Mouse (Mus musculus): ENCODE measurements around the gene Ntan1. TPM values are rescaled to one million over a fixed set of nuclear protein-coding genes. Genes with fewer than 3 reads are reported as not detected.
"Not testable (repeated sequence)": the region's sequence is repeated elsewhere in the genome, so short reads cannot be mapped to it uniquely, and the experiment has no call there.

Ntan1 gene
- polyA plus RNA-seq, 1 experiment from 2014 or later = 163 TPM

DNA sequence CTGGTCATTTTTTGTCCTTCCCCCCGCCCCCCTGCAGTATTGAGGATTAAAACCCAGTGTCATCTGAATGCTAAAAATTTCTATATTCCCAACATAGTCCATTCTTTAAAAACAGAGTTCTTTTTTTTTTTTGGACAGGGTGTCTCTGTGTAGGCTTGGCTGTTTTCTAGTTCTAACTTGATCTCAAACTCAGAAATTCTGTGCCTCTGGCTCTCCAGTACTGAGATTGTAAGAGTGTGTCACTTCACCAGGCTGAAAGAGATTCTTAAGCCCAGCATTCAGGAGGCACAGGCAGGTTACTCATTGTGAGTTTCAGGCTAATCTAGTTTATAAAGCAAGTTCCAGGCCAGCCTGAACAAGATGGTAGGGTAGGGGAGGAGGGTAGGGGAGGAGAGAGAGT, 28.0 kb downstream of the Ntan1 start:
- Histone ChIP-seq H3K36me3 (ENCODE audit: control insufficient read depth, insufficient read depth, low read length) (peaks cover 32% of the 10 kb centered on the region; the same call in 1 of the 2 replicates), H3K9ac (ENCODE audit: low read length) (no peak overlapping the region), H3K27me3 (ENCODE audit: control insufficient read depth, insufficient read depth, low read length) (no peaks in the 10 kb centered on the region), H3K4me2 (ENCODE audit: low read depth, low read length) (no peak overlapping the region), H3K9me3 (replicated peaks; ENCODE audit: control insufficient read depth, low read length) (no peaks in the 10 kb centered on the region), H3K27ac (ENCODE audit: low read length) (no peak overlapping the region), H3K4me1 (ENCODE audit: control insufficient read depth, insufficient read depth, low read length) (no peaks in the 10 kb centered on the region), H3K4me3 (replicated peaks; ENCODE audit: low read length) (no peak overlapping the region)
- ATAC-seq (ENCODE audit: insufficient read depth, low FRiP score) = no peak
- 88% methylated on average over 1 of the region's 1 CpGs for WGBS

GRCm38 (mm10) chr16:13848310-13848709, 29.7 kb downstream of the Ntan1 start:
- H3K4me1 ChIP-seq (ENCODE audit: control insufficient read depth, insufficient read depth, low read length) = no peaks in the 10 kb centered on the region
- 62% methylated on average over 2 of the region's 2 CpGs for WGBS
- no peak overlapping the region for H3K9ac ChIP-seq (ENCODE audit: low read length)
- ATAC-seq (ENCODE audit: insufficient read depth, low FRiP score) = no peak
- peaks cover 23% of the 10 kb centered on the region; the same call in 1 of the 2 replicates for H3K36me3 ChIP-seq (ENCODE audit: control insufficient read depth, insufficient read depth, low read length)
- no peaks in the 10 kb centered on the region for H3K27me3 ChIP-seq (ENCODE audit: control insufficient read depth, insufficient read depth, low read length)
- no peak overlapping the region for H3K4me2 ChIP-seq (ENCODE audit: low read depth, low read length)
- H3K4me3 ChIP-seq (replicated peaks; ENCODE audit: low read length) = no peak overlapping the region
- no peaks in the 10 kb centered on the region for H3K9me3 ChIP-seq (replicated peaks; ENCODE audit: control insufficient read depth, low read length)
- no peak overlapping the region for H3K27ac ChIP-seq (ENCODE audit: low read length)

DNA sequence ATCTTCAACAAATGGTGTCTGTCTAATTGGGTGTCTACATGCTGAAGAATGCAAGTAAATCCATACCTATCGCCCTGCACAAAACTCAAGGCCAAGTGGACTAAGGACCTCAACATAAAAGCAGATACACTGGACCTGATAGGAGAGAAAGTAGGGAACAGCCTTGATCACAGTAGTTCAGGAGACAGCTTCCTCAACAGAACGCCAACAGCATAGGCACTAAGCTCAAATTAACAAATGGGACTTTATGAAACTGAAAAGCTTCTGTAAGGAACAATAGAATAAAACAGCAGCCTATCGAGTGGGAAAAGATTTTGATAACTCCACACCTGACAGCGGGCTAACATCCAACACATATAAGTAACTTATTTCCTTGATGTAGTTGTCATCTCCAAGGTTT, 32.8 kb downstream of the Ntan1 start:
- Histone ChIP-seq H3K9me3 (replicated peaks; ENCODE audit: control insufficient read depth, low read length) (no peaks in the 10 kb centered on the region), H3K4me2 (ENCODE audit: low read depth, low read length) (no peak overlapping the region), H3K27ac (ENCODE audit: low read length) (no peak overlapping the region), H3K4me3 (replicated peaks; ENCODE audit: low read length) (no peak overlapping the region), H3K27me3 (ENCODE audit: control insufficient read depth, insufficient read depth, low read length) (no peaks in the 10 kb centered on the region), H3K4me1 (ENCODE audit: control insufficient read depth, insufficient read depth, low read length) (no peaks in the 10 kb centered on the region), H3K36me3 (ENCODE audit: control insufficient read depth, insufficient read depth, low read length) (peaks cover 13% of the 10 kb centered on the region), H3K9ac (ENCODE audit: low read length) (no peak overlapping the region)
- no peak for ATAC-seq (ENCODE audit: insufficient read depth, low FRiP score)
- WGBS = 95% methylated on average over 4 of the region's 4 CpGs

GRCm38 (mm10) chr16:13853886-13854285, 35.2 kb downstream of the Ntan1 start:
- H3K9me3 ChIP-seq (replicated peaks; ENCODE audit: control insufficient read depth, low read length) = no peaks in the 10 kb centered on the region
- H3K36me3 ChIP-seq (ENCODE audit: control insufficient read depth, insufficient read depth, low read length) = peaks cover 16% of the 10 kb centered on the region
- no peak for ATAC-seq (ENCODE audit: insufficient read depth, low FRiP score)
- no peak overlapping the region for H3K27ac ChIP-seq (ENCODE audit: low read length)
- H3K4me1 ChIP-seq (ENCODE audit: control insufficient read depth, insufficient read depth, low read length) = no peaks in the 10 kb centered on the region
- 91% methylated on average over 4 of the region's 4 CpGs for WGBS
- H3K9ac ChIP-seq (ENCODE audit: low read length) = no peak overlapping the region
- no peak overlapping the region for H3K4me2 ChIP-seq (ENCODE audit: low read depth, low read length)
- H3K4me3 ChIP-seq (replicated peaks; ENCODE audit: low read length) = no peak overlapping the region
- no peaks in the 10 kb centered on the region for H3K27me3 ChIP-seq (ENCODE audit: control insufficient read depth, insufficient read depth, low read length)

- peak overlapping the region; percentile 21; the same call in 1 of the 2 replicates for H3K27ac ChIP-seq (ENCODE audit: low read length)
- no peak overlapping the region for H3K9ac ChIP-seq (ENCODE audit: low read length)
- no peak overlapping the region for H3K4me2 ChIP-seq (ENCODE audit: low read depth, low read length)
- H3K4me3 ChIP-seq (replicated peaks; ENCODE audit: low read length) = no peak overlapping the region
- WGBS = 49% methylated on average over 4 of the region's 4 CpGs
- H3K4me1 ChIP-seq (ENCODE audit: control insufficient read depth, insufficient read depth, low read length) = no peaks in the 10 kb centered on the region
- H3K36me3 ChIP-seq (ENCODE audit: control insufficient read depth, insufficient read depth, low read length) = peaks cover 24% of the 10 kb centered on the region
- H3K9me3 ChIP-seq (replicated peaks; ENCODE audit: control insufficient read depth, low read length) = no peaks in the 10 kb centered on the region
- no peak for ATAC-seq (ENCODE audit: insufficient read depth, low FRiP score)
- H3K27me3 ChIP-seq (ENCODE audit: control insufficient read depth, insufficient read depth, low read length) = no peaks in the 10 kb centered on the region
Measured at GRCm38 (mm10) chr16:13866076-13866475, 47.4 kb downstream of the Ntan1 start.

DNA sequence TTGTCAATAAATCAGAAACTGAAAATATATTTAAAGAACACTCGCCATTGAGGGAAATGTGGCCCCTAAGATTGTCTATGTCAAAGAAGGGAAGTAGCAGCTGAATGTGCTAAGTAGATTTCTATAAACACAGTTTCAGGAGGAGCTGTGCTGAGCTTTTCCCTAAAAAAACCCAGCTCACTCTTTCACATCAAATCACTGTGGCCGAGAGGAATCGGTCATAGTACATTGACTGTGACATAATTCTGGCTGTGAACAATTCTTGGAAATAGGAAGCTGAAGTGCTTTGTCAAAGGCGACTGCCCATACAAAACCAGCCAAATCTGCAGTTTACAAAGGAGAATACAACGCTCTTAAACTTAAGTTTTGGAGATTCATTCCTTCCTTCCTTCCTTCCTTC, 48.0 kb downstream of the Ntan1 start:
- Histone ChIP-seq H3K36me3 (ENCODE audit: control insufficient read depth, insufficient read depth, low read length) (peaks cover 24% of the 10 kb centered on the region), H3K9me3 (replicated peaks; ENCODE audit: control insufficient read depth, low read length) (no peaks in the 10 kb centered on the region), H3K9ac (ENCODE audit: low read length) (no peak overlapping the region), H3K4me3 (replicated peaks; ENCODE audit: low read length) (no peak overlapping the region), H3K27me3 (ENCODE audit: control insufficient read depth, insufficient read depth, low read length) (no peaks in the 10 kb centered on the region), H3K4me2 (ENCODE audit: low read depth, low read length) (no peak overlapping the region), H3K4me1 (ENCODE audit: control insufficient read depth, insufficient read depth, low read length) (no peaks in the 10 kb centered on the region), H3K27ac (ENCODE audit: low read length) (peak overlapping the region; percentile 21; the same call in 1 of the 2 replicates)
- no peak for ATAC-seq (ENCODE audit: insufficient read depth, low FRiP score)
- WGBS = 60% methylated on average over 5 of the region's 5 CpGs

GRCm38 (mm10) chr16:13867406-13867805, 48.8 kb downstream of the Ntan1 start:
- 51% methylated on average over 5 of the region's 5 CpGs for WGBS
- H3K36me3 ChIP-seq (ENCODE audit: control insufficient read depth, insufficient read depth, low read length) = peaks cover 24% of the 10 kb centered on the region
- not testable (repeated sequence) for H3K4me1 ChIP-seq (ENCODE audit: control insufficient read depth, insufficient read depth, low read length); H3K4me3 ChIP-seq (replicated peaks; ENCODE audit: low read length); H3K27me3 ChIP-seq (ENCODE audit: control insufficient read depth, insufficient read depth, low read length); H3K4me2 ChIP-seq (ENCODE audit: low read depth, low read length); H3K9me3 ChIP-seq (replicated peaks; ENCODE audit: control insufficient read depth, low read length); H3K9ac ChIP-seq (ENCODE audit: low read length); H3K27ac ChIP-seq (ENCODE audit: low read length); ATAC-seq (ENCODE audit: insufficient read depth, low FRiP score)

DNA sequence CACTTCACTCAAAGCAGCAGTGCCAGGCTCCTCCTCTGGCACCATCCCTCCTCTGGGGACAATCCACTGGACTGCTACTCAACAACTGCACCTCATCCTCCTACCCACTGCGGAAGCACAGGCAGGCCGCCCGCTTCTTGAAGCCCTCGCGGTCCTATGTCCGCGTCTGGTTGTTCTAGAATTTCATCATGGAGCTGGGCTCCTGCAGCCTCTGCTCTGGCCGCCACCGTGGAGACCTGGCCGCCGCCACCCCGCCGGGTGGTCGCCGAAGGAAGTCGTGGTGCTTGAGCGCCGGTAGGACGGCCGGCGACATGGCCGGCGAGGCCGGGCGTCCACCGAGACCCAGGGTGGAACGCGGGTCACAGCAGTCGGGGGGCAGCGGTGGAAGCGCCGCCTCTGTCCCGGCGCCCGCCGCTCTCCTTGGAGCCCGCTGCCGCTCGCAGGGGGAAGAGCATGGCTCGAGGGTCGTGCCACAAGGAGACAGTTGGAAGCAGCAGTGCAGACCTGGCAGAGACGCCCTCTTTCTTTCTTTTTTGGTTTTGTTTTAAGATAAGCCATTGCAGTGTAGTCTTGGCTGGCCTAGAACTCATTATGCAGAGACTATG, 49.4 kb downstream of the Ntan1 start:
- WGBS = 38% methylated on average over 42 of the region's 42 CpGs
- Histone ChIP-seq H3K9ac (ENCODE audit: low read length) (0 out of 2 replicates have a peak overlapping the region, but pooled peaks have one; percentile 35), H3K9me3 (replicated peaks; ENCODE audit: control insufficient read depth, low read length) (no peaks in the 10 kb centered on the region), H3K4me2 (ENCODE audit: low read depth, low read length) (no peak overlapping the region), H3K27ac (ENCODE audit: low read length) (no peak overlapping the region), H3K4me1 (ENCODE audit: control insufficient read depth, insufficient read depth, low read length) (no peaks in the 10 kb centered on the region), H3K4me3 (replicated peaks; ENCODE audit: low read length) (no peak overlapping the region), H3K27me3 (ENCODE audit: control insufficient read depth, insufficient read depth, low read length) (no peaks in the 10 kb centered on the region), H3K36me3 (ENCODE audit: control insufficient read depth, insufficient read depth, low read length) (peaks cover 19% of the 10 kb centered on the region)
- no peak for ATAC-seq (ENCODE audit: insufficient read depth, low FRiP score)

GRCm38 (mm10) chr16:13875483-13875882, 56.8 kb downstream of the Ntan1 start:
- no peak for ATAC-seq (ENCODE audit: insufficient read depth, low FRiP score)
- 91% methylated on average over 4 of the region's 4 CpGs for WGBS
- Histone ChIP-seq H3K9me3 (replicated peaks; ENCODE audit: control insufficient read depth, low read length) (no peaks in the 10 kb centered on the region), H3K36me3 (ENCODE audit: control insufficient read depth, insufficient read depth, low read length) (peaks cover 21% of the 10 kb centered on the region; the same call in 1 of the 2 replicates), H3K4me3 (replicated peaks; ENCODE audit: low read length) (no peak overlapping the region), H3K4me1 (ENCODE audit: control insufficient read depth, insufficient read depth, low read length) (no peaks in the 10 kb centered on the region), H3K9ac (ENCODE audit: low read length) (no peak overlapping the region), H3K27ac (ENCODE audit: low read length) (no peak overlapping the region), H3K27me3 (ENCODE audit: control insufficient read depth, insufficient read depth, low read length) (no peaks in the 10 kb centered on the region), H3K4me2 (ENCODE audit: low read depth, low read length) (no peak overlapping the region)

Measured in stomach, embryonic 16.5 days (tissue).